In the genomic region with DNA sequence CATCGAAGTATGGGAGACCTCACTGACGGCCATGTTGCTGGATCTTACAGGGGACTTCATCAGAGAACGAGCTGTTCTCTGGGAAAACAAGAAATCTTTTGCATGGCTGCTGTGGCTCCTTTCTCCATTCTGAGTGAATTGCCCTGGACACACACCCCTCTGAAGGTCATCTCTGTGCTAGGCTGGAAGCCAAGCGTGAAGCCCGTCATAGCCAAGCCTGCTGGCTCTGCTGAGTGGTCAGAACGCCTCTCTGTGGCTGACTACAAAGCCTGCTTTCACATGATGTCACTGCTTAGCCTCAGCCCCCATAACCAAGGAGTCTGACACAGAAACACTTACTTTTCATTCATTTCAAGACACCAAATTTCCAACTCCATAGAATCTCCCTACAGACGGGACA, we compare ENCODE assay signal across 15 mouse cellular contexts. TPM values are rescaled to one million over a fixed set of nuclear protein-coding genes. Genes with fewer than 3 reads are reported as not detected.
DNase-seq lines count a peak whose midpoint lies in the region; ATAC-seq lines count a peak whose summit lies in the region.
"Had no signal": no experiment of that assay in that cellular context is flagged by ENCODE, and none has a peak within 500 bp of the region (broad histone marks: within the 10 kb centered on the region; RNA-seq: fewer than 3 reads in every experiment).

No protein-coding gene starts in this region.

- ATAC-seq in heart, embryonic 11.5 days (replicated peaks; ENCODE audit: insufficient number of reproducible peaks, low FRiP score, low TSS enrichment) = no peak
- ATAC-seq: intestine, postnatal 0 days; liver, postnatal 0 days had no signal

- peak; percentile 78 to 83 for DNase-seq in heart, adult 18-20 months
- DNase-seq in right cerebral cortex, postnatal 10 days (ENCODE audit: low spot score in 2 of 2) = peak; percentile 71 to 75
- DNase-seq in right cerebral cortex, postnatal 4 days = no peak
- DNase-seq in heart, postnatal 10 days = peak; percentile 86 to 89
- DNase-seq in adipocyte (ENCODE audit: low spot score) = no peak
- DNase-seq in lung, postnatal 14 days = no peak
- no peak for DNase-seq in embryo, embryonic 9.5 days (ENCODE audit: extremely low spot score)
- DNase-seq: liver, postnatal 0 days; thymus, postnatal 4 days had no signal

- no peak overlapping the region for H3K9ac ChIP-seq in heart, embryonic 11.5 days (ENCODE audit: low read depth, low read length)
- H3K9ac ChIP-seq: limb, embryonic 13.5 days; liver, postnatal 0 days; neural tube, embryonic 13.5 days had no signal

- no peaks in the 10 kb centered on the region for H3K27me3 ChIP-seq in heart, embryonic 11.5 days (ENCODE audit: control insufficient read depth, insufficient read depth, low read length)
- H3K27me3 ChIP-seq: limb, embryonic 13.5 days; neural tube, embryonic 13.5 days had no signal

- H3K4me3 ChIP-seq in heart, embryonic 11.5 days (ENCODE audit: low read depth, low read length) = no peak overlapping the region
- H3K4me3 ChIP-seq: erythroblast, embryonic 14.5 days; hindbrain, embryonic 10.5 days; limb, embryonic 13.5 days; neural tube, embryonic 13.5 days had no signal

- no peak overlapping the region for H3K27ac ChIP-seq in heart, embryonic 11.5 days (ENCODE audit: low read depth, low read length)
- H3K27ac ChIP-seq: hindbrain, embryonic 10.5 days; limb, embryonic 13.5 days; neural tube, embryonic 13.5 days had no signal

- no peaks in the 10 kb centered on the region for H3K9me3 ChIP-seq in heart, embryonic 11.5 days (replicated peaks; ENCODE audit: control insufficient read depth, low read length)
- H3K9me3 ChIP-seq: hindbrain, embryonic 10.5 days; limb, embryonic 13.5 days; neural tube, embryonic 13.5 days had no signal

- WGBS in heart, embryonic 11.5 days (ENCODE audit: insufficient replicate concordance) = 65% methylated on average over 7 of the region's 7 CpGs

- intact Hi-C loops in heart, postnatal 10 days (cut with DNase I) = no loop called here

- no peaks in the 10 kb centered on the region for H3K4me1 ChIP-seq in heart, embryonic 11.5 days (ENCODE audit: control insufficient read depth, insufficient read depth, low read length)
- H3K4me1 ChIP-seq: hindbrain, embryonic 10.5 days; limb, embryonic 13.5 days; neural tube, embryonic 13.5 days had no signal

- H3K36me3 ChIP-seq in heart, embryonic 11.5 days (ENCODE audit: control insufficient read depth, insufficient read depth, low read length) = peaks cover 3% of the 10 kb centered on the region

- H3K4me2 ChIP-seq in heart, embryonic 11.5 days = no peak overlapping the region
- H3K4me2 ChIP-seq: limb, embryonic 13.5 days; neural tube, embryonic 13.5 days had no signal

RNA-seq across cellular contexts. Expression of gene Atg13, which starts 20.9 kb away (rescaled TPM):
- total RNA-seq in heart, adult 18-20 months (2021) = 10 to 100 TPM; 49.7 to 53.9 TPM
- polyA plus RNA-seq in heart, embryonic 11.5 days (2014; fragmentation: Nextera tagmentation; extraction: Ambion mirVana) = 22.8 and 25.9 TPM in 2 replicates
- total RNA-seq in heart, postnatal 10 days (2021) = 10 to 100 TPM; 37.5 to 39.7 TPM

RNA-seq across cellular contexts. Expression of gene Harbi1, which starts 21.2 kb away (rescaled TPM):
- total RNA-seq in heart, adult 18-20 months (2021) = 1 to 10 TPM; 8.0 to 8.4 TPM
- 10.3 and 12.5 TPM in 2 replicates for polyA plus RNA-seq in heart, embryonic 11.5 days (2014; fragmentation: Nextera tagmentation; extraction: Ambion mirVana)
- 1 to 10 TPM; 5.2 to 7.8 TPM for total RNA-seq in heart, postnatal 10 days (2021)

RNA-seq across cellular contexts. Expression of gene Arhgap1, which starts 39.8 kb away (rescaled TPM):
- total RNA-seq in heart, adult 18-20 months (2021) = 10 to 100 TPM; 22.1 to 26.5 TPM
- polyA plus RNA-seq in heart, embryonic 11.5 days (2014; fragmentation: Nextera tagmentation; extraction: Ambion mirVana) = 186 and 191 TPM in 2 replicates
- 10 to 100 TPM; 50.3 to 51.9 TPM for total RNA-seq in heart, postnatal 10 days (2021)

RNA-seq across cellular contexts. Expression of gene Zfp408, which starts 39.9 kb away (rescaled TPM):
- total RNA-seq in heart, adult 18-20 months (2021) = 1 to 10 TPM; 3.6 to 4.6 TPM
- 5.8 and 6.2 TPM in 2 replicates for polyA plus RNA-seq in heart, embryonic 11.5 days (2014; fragmentation: Nextera tagmentation; extraction: Ambion mirVana)
- total RNA-seq in heart, postnatal 10 days (2021) = 10 to 100 TPM; 10.6 to 12.6 TPM

RNA-seq across cellular contexts. Expression of gene Ambra1, which starts 40.5 kb away (rescaled TPM):
- total RNA-seq in heart, adult 18-20 months (2021) = 10 to 100 TPM; 14.5 to 16.6 TPM
- 12.1 and 12.9 TPM in 2 replicates for polyA plus RNA-seq in heart, embryonic 11.5 days (2014; fragmentation: Nextera tagmentation; extraction: Ambion mirVana)
- total RNA-seq in heart, postnatal 10 days (2021) = 10 to 100 TPM; 21.9 to 22.7 TPM

Comparison
In these comparisons a context has a peak if more than half of its experiments do, and no peak if none do; other contexts are left out.
1. DNase-seq: peak in heart, adult 18-20 months (2 of 2), right cerebral cortex, postnatal 10 days (2 of 2) and heart, postnatal 10 days (2 of 2); none in right cerebral cortex, postnatal 4 days (single experiment), adipocyte (single experiment), lung, postnatal 14 days (single experiment) and embryo, embryonic 9.5 days (single experiment).